Mouse (Mus musculus) thymus, adult 2 months (tissue): Measurements from ENCODE around the gene Yme1l1.

Experiments used
- CTCF ChIP-seq: fragments of 200-500 bp; IDR thresholded peaks from 2 replicates; pipeline ENCODE4 v1.5.1; 2012; ENCODE audit warnings: mild to moderate bottlenecking, control low read depth, low read length, moderate library complexity, borderline replicate concordance; ENCODE audit not compliant: control insufficient read depth, poor library complexity, insufficient read depth; ENCODE audit errors: extremely low read depth
- POLR2A ChIP-seq: fragments of 200-500 bp; IDR thresholded peaks from 2 replicates; pipeline ENCODE4 v1.6.1; 2012; ENCODE audit warnings: mild to moderate bottlenecking, low read length, control low read depth, moderate library complexity; ENCODE audit not compliant: control insufficient read depth, poor library complexity, insufficient read depth; ENCODE audit errors: extremely low read depth

DNA sequence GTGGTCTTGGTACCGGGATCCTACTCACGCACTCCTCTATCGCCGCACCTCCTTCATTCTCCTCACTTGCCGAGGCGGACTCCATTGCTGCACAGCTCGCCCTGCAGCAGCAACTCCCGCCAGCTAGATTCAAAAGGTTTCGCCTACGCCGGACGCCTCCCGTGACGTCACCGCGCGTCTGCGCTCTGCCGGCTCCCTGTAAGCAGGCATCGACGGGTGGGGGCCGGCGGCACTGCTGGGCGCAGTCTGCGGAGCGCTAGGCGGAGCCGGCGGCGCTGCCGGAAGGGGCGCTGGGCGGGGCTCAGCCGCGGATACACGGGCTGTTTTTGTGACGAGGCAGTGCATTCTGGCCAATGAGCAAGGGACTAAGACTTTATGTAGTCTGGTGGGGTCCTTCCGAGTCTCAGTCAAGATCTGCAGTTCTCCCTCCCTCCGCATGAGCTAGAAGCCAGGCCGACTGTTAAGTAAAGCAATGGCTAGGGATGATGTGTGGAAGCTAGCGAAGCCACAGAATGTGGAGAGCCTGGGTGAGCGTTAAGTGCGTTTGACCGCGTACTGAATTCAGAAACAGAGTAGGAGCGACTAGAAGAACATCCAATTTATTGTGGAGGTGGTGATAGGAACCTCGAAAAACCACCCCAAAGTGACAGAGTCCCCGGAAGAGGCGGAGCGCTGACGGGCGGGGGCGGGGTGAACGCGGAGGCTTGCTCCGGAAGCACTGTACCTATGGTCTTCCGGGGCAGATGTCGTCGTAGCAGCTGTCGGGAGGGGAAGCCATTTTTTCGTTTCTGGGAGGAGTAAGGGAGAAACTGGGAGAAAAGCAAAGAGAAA is at the start of gene Yme1l1, which contains the start of gene Mastl:
- peak; percentile 67 for TF ChIP-seq POLR2A
- peak; percentile 73; the same call in 1 of the 2 replicates for TF ChIP-seq CTCF
